ENCODE assay signal across 8 mouse cellular contexts in genomic region chr6:113194841-113195595, GRCm38 (mm10). TPM values are rescaled to one million over a fixed set of nuclear protein-coding genes. Genes with fewer than 3 reads are reported as not detected.
DNase-seq lines count a peak whose midpoint lies in the region; ATAC-seq and TF ChIP-seq lines count a peak whose summit lies in the region.

TSS of gene Lhfpl4 (minus strand) at chr6:113195384.

- peak within 1 kb of the TSS; percentile 34 for H3K4me3 ChIP-seq in lung, postnatal 0 days (ENCODE audit: low read depth, low read length)
- H3K4me3 ChIP-seq in neural tube, embryonic 13.5 days = peak within 1 kb of the TSS; percentile 77

- peaks cover 23% of the 10 kb centered on the region for H3K27me3 ChIP-seq in lung, postnatal 0 days (replicated peaks; ENCODE audit: insufficient read depth, low read length)
- no peaks in the 10 kb centered on the region; the same call in 1 of the 2 replicates for H3K27me3 ChIP-seq in neural tube, embryonic 13.5 days

- TF ChIP-seq EP300 in lung, postnatal 0 days (IDR thresholded peaks at IDR 0.05) = no peak

- 3% methylated on average over 23 of the region's 66 CpGs for WGBS in lung, postnatal 0 days
- WGBS in neural tube, embryonic 13.5 days = under 1% methylated on average over 59 of the region's 66 CpGs

- H3K36me3 ChIP-seq in lung, postnatal 0 days (ENCODE audit: insufficient read depth, low read length) = no peaks in the 10 kb centered on the region
- 0 out of 2 replicates have a peak, but pooled peaks cover 4% of the 10 kb centered on the region for H3K36me3 ChIP-seq in neural tube, embryonic 13.5 days

- H3K4me1 ChIP-seq in lung, postnatal 0 days (ENCODE audit: insufficient read depth, low read depth, low read length) = no peaks in the 10 kb centered on the region
- H3K4me1 ChIP-seq in neural tube, embryonic 13.5 days (replicated peaks) = peaks cover 42% of the 10 kb centered on the region

- no peak for TF ChIP-seq CTCF in lung, postnatal 0 days (IDR thresholded peaks at IDR 0.05)

- H3K9me3 ChIP-seq in lung, postnatal 0 days (ENCODE audit: low read length) = no peaks in the 10 kb centered on the region
- no peaks in the 10 kb centered on the region for H3K9me3 ChIP-seq in neural tube, embryonic 13.5 days

- H3K4me2 ChIP-seq in lung, postnatal 0 days (replicated peaks; ENCODE audit: low read depth, low read length) = peak within 1 kb of the TSS; percentile 59
- peak within 1 kb of the TSS; percentile 95 for H3K4me2 ChIP-seq in neural tube, embryonic 13.5 days

- intact Hi-C loops in left cerebral cortex, postnatal 14 days (cut with DNase I) = loop anchor here (5.0 kb wide), 1 partner anchor 42 kb away; the partner anchor contains the start of gene Mtmr14

- no peak for DNase-seq in lung, postnatal 0 days (ENCODE audit: low spot score)
- DNase-seq in lung, postnatal 4 days = no peak
- peak; percentile 77 for DNase-seq in cerebellum, adult 9-11 months
- DNase-seq in frontal cortex, postnatal 36 days (ENCODE audit: low spot score in 2 of 2) = peak; percentile 61 to 68
- peak; percentile 67 for DNase-seq in left cerebral cortex, postnatal 14 days (ENCODE audit: low spot score in 2 of 2)
- no peak for DNase-seq in spleen, postnatal 36 days (ENCODE audit: low spot score in 2 of 2)

- no peak for ATAC-seq in lung, postnatal 0 days
- peak; percentile 87 for ATAC-seq in neural tube, embryonic 13.5 days (ENCODE audit: low read depth)
- no peak for ATAC-seq in inflammation-experienced regulatory T-cells, adult 6 months

- no peak within 1 kb of the TSS for H3K9ac ChIP-seq in lung, postnatal 0 days (replicated peaks; ENCODE audit: low read depth)
- H3K9ac ChIP-seq in neural tube, embryonic 13.5 days = peak within 1 kb of the TSS; percentile 95

- no peak within 1 kb of the TSS for H3K27ac ChIP-seq in lung, postnatal 0 days (ENCODE audit: low read length)
- peak within 1 kb of the TSS; percentile 76 for H3K27ac ChIP-seq in neural tube, embryonic 13.5 days (replicated peaks)

RNA-seq across cellular contexts. Expression of gene Lhfpl4, which starts in this region (rescaled TPM):
- 0.25 and 0.39 TPM in 2 replicates for polyA plus RNA-seq in lung, postnatal 0 days (2015; fragmentation: Nextera tagmentation; extraction: Ambion mirVana)
- 10 to 100 TPM; 98.3 to 98.4 TPM for total RNA-seq in left cerebral cortex, postnatal 14 days (2021)
- polyA plus RNA-seq in neural tube, embryonic 13.5 days (2015; fragmentation: Nextera tagmentation; extraction: Ambion mirVana) = 47.1 and 49.3 TPM in 2 replicates
- under 1 TPM in 2 of 3 experiments, not detected in 1; 0.84 to 0.95 TPM for polyA plus RNA-seq in inflammation-experienced regulatory T-cells, adult 6 months (2017; shearing (Covaris generic))

Comparison
In these comparisons a context has a peak if more than half of its experiments do, and no peak if none do; other contexts are left out.
1. RNA of gene Lhfpl4 (polyA plus RNA-seq): 47.1 to 49.3 TPM in neural tube, embryonic 13.5 days; 0.84 to 0.95 TPM in inflammation-experienced regulatory T-cells, adult 6 months and 0.25 to 0.39 TPM in lung, postnatal 0 days; every median in the first group is over 10 times any median in the second.
2. DNase-seq: peak in cerebellum, adult 9-11 months (single experiment), frontal cortex, postnatal 36 days (2 of 2) and left cerebral cortex, postnatal 14 days (2 of 2); none in lung, postnatal 0 days (single experiment), lung, postnatal 4 days (0 of 2) and spleen, postnatal 36 days (0 of 2).